Mouse (Mus musculus): Measurements from ENCODE around the gene Igfbp3. TPM values are rescaled to one million over a fixed set of nuclear protein-coding genes. Genes with fewer than 3 reads are reported as not detected.
A peak's percentile ranks its signal among the peaks of the same experiment; 100 is the strongest.
"Not testable (repeated sequence)": the region's sequence is repeated elsewhere in the genome, so short reads cannot be mapped to it uniquely, and the experiment has no call there.

The Igfbp3 gene
- polyA plus RNA-seq, 1 experiment from 2014 or later = 126 TPM

DNA sequence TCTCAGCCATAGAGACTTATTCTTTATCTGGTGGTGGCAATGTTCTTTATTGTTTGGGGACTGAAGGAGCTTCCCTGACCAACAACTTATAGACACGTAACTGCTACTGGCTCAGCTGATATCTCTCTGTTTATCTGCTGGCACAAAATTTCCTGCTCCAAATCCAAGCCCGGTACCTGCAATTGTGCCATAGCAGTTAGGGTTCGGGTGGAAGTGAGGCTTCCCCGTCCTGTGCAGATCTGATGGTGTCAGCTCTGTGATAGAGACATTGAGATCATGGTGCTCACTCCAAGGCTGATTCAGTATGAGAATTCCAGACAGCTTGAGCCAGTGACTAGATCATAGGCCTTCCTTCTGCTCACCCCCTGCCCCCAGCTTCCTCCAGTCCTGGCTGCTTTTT is 18.2 kb upstream of the Igfbp3 start:
- Histone ChIP-seq H3K27me3 (no peaks in the 10 kb centered on the region), H3K4me1 (replicated peaks) (peaks cover 6% of the 10 kb centered on the region), H3K4me3 (replicated peaks) (no peak overlapping the region), H3K4me2 (no peak overlapping the region), H3K9me3 (no peaks in the 10 kb centered on the region), H3K36me3 (no peaks in the 10 kb centered on the region), H3K9ac (replicated peaks) (no peak overlapping the region), H3K27ac (no peak overlapping the region)
- no peak for ATAC-seq (ENCODE audit: insufficient number of reproducible peaks, insufficient read depth, low FRiP score, low TSS enrichment, low read depth)
- 93% methylated on average over 4 of the region's 4 CpGs for WGBS

DNA sequence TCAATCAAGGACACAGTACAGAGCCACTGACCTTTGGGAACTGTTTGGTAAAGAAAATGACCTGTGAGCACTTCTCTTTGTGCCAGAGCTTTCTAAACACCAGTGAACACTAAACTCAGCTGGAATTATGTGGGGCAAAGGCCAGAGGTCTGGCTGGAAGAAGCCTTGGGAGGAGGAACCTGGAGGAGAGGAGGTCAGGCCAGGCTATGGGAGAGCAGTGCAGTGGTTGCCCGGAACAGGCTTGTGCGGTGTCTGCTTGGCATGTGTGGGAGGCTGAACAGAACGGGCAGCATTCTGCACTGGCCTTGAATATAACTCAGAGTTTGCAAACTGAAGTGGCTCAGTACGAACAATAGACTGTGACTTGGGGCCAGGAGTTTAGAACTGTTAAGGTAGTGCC is 16.3 kb upstream of the Igfbp3 start:
- H3K9ac ChIP-seq (replicated peaks) = no peak overlapping the region
- no peak for ATAC-seq (ENCODE audit: insufficient number of reproducible peaks, insufficient read depth, low FRiP score, low TSS enrichment, low read depth)
- H3K4me2 ChIP-seq = no peak overlapping the region
- no peak overlapping the region for H3K27ac ChIP-seq
- no peaks in the 10 kb centered on the region for H3K9me3 ChIP-seq
- H3K36me3 ChIP-seq = no peaks in the 10 kb centered on the region
- WGBS = 79% methylated on average over 4 of the region's 4 CpGs
- H3K27me3 ChIP-seq = no peaks in the 10 kb centered on the region
- H3K4me3 ChIP-seq (replicated peaks) = no peak overlapping the region
- peaks cover 14% of the 10 kb centered on the region for H3K4me1 ChIP-seq (replicated peaks)

DNA sequence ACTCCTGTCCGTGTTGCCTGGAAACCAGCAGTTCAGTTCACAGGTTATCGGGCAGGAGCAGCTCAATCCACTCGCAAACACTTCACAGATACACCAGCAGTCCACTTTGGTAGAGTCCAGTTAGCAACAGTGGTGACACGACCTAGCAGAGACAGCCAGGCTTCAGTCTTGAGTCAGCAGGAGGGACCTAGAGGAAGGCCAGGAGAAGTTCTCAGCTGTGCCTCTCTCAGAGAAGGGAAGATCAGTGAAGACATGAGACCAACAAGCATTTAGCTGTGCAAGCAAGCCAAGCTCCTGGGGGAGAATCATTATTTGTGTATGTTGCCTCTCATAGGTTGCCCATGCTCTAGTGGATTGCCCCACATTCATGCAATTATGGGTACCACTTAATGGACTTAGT is 14.4 kb upstream of the Igfbp3 start:
- WGBS = 82% methylated on average over 4 of the region's 4 CpGs
- no peaks in the 10 kb centered on the region for H3K27me3 ChIP-seq
- H3K9me3 ChIP-seq = no peaks in the 10 kb centered on the region
- H3K4me2 ChIP-seq = no peak overlapping the region
- H3K4me1 ChIP-seq (replicated peaks) = peaks cover 14% of the 10 kb centered on the region
- H3K36me3 ChIP-seq = no peaks in the 10 kb centered on the region
- no peak overlapping the region for H3K9ac ChIP-seq (replicated peaks)
- no peak overlapping the region for H3K4me3 ChIP-seq (replicated peaks)
- ATAC-seq (ENCODE audit: insufficient number of reproducible peaks, insufficient read depth, low FRiP score, low TSS enrichment, low read depth) = no peak
- no peak overlapping the region for H3K27ac ChIP-seq

DNA sequence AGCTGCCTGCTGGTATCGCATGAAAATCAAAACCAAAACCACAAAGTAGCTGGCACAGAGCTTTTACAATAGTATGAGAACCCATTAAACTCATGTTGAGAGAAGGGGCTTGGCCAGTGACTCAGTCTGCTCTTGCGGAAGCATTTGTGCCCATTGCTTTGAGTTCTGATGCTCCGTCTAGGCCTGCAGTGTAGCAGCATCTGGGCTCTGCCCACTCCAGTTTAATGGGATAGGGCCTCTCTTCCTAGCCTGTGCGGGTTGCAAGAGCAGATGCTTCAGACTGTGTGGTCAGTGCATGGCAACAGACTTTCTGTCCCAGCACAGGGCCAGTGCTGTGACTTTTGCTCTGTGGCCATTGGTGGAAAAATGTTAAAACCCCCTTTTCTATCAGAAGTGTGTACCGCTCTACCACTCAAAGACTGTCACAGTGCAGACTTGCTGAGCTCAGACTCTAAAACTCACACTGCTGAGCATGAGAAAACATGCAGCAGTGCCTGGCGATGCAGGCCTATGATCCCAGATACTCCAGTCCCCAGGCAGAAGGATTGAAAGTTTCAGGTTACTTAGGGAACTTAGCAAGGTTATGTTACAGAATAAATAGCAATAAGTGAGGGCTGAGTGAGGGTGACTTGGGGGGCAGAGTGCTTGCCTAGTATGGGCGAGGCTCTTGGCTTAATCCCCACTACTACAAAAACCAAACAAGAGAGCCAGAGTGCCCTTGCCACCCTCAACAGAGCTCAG is 13.3 kb upstream of the Igfbp3 start:
- WGBS = 73% methylated on average over 7 of the region's 7 CpGs
- peak; percentile 74 for ATAC-seq (ENCODE audit: insufficient number of reproducible peaks, insufficient read depth, low FRiP score, low TSS enrichment, low read depth)
- Histone ChIP-seq H3K36me3 (no peaks in the 10 kb centered on the region), H3K4me2 (no peak overlapping the region), H3K27me3 (no peaks in the 10 kb centered on the region), H3K27ac (peak overlapping the region; percentile 74), H3K9ac (replicated peaks) (no peak overlapping the region), H3K9me3 (no peaks in the 10 kb centered on the region), H3K4me3 (replicated peaks) (no peak overlapping the region), H3K4me1 (replicated peaks) (peaks cover 14% of the 10 kb centered on the region)

DNA sequence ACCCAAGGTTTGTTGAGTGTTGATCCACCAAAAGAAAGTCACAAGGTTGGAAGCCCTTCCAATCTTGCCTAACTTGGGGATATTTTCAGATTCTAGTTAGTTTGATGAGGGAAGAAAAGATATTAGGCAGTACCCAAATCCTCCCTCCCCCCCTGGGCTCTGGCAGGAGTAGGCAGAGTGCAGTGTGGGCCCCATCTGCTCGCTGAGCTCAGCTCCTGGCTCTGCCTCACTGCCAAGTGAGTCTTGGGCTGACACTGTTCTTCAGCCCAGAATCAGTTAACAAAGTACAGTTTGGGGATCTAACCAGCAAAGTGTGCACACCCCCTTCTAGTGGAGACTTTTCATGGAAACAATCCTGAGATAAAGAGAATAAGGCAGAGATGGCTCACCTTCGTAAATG is 12.5 kb upstream of the Igfbp3 start:
- no peak for ATAC-seq (ENCODE audit: insufficient number of reproducible peaks, insufficient read depth, low FRiP score, low TSS enrichment, low read depth)
- Histone ChIP-seq H3K36me3 (no peaks in the 10 kb centered on the region), H3K4me2 (no peak overlapping the region), H3K4me3 (replicated peaks) (no peak overlapping the region), H3K27me3 (no peaks in the 10 kb centered on the region), H3K9ac (replicated peaks) (no peak overlapping the region), H3K4me1 (replicated peaks) (peaks cover 14% of the 10 kb centered on the region), H3K27ac (peak overlapping the region; percentile 74), H3K9me3 (no peaks in the 10 kb centered on the region)
- 82% methylated on average over 2 of the region's 2 CpGs for WGBS

DNA sequence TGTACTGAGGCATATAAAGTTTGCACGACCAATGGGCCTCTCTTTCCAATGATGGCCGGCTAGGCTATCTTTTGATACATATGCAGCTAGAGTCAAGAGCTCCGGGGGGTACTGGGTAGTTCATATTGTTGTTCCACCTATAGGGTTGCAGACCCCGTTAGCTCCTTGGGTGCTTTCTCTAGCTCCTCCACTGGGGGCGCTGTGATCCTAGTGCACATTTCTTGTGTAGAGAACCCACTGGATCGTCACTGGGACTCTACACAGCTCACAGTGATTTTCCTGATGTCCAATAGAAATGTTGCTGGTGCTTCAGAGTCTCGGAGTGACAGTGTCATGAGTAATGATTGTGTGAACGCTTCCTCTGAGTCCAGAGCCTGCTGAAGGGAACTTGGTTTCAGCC is 8.1 kb upstream of the Igfbp3 start:
- H3K27ac ChIP-seq; H3K27me3 ChIP-seq; H3K4me3 ChIP-seq (replicated peaks); H3K36me3 ChIP-seq; H3K9me3 ChIP-seq; H3K9ac ChIP-seq (replicated peaks); ATAC-seq (ENCODE audit: insufficient number of reproducible peaks, insufficient read depth, low FRiP score, low TSS enrichment, low read depth); H3K4me1 ChIP-seq (replicated peaks); H3K4me2 ChIP-seq: not testable (repeated sequence)
- 78% methylated on average over 8 of the region's 8 CpGs for WGBS

DNA sequence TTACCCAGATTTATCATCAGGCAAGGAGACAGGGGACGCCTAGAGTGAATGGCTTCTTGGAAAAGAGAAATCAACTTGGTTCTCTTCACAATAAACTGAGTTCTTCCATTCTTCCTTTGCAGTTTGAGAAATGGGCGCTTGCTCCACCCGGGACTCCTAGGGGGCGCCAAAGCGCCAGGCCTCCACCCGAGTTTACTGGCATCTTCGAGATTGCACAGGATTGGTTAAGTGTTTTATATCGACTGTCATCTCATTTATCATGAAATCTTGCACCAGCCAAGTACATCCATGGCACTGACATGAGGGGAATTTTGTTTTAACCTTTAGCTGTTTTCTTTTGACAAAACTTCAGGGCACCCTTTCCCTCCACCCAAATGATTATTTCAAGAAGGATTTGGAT is 2.0 kb upstream of the Igfbp3 start:
- H3K4me2 ChIP-seq = no peak overlapping the region
- H3K36me3 ChIP-seq = no peaks in the 10 kb centered on the region
- H3K27ac ChIP-seq = no peak overlapping the region
- no peak for ATAC-seq (ENCODE audit: insufficient number of reproducible peaks, insufficient read depth, low FRiP score, low TSS enrichment, low read depth)
- WGBS = 11% methylated on average over 8 of the region's 8 CpGs
- H3K9me3 ChIP-seq = no peaks in the 10 kb centered on the region
- no peak overlapping the region for H3K9ac ChIP-seq (replicated peaks)
- no peak overlapping the region for H3K4me3 ChIP-seq (replicated peaks)
- H3K27me3 ChIP-seq = peaks cover 43% of the 10 kb centered on the region
- peaks cover 29% of the 10 kb centered on the region for H3K4me1 ChIP-seq (replicated peaks)

DNA sequence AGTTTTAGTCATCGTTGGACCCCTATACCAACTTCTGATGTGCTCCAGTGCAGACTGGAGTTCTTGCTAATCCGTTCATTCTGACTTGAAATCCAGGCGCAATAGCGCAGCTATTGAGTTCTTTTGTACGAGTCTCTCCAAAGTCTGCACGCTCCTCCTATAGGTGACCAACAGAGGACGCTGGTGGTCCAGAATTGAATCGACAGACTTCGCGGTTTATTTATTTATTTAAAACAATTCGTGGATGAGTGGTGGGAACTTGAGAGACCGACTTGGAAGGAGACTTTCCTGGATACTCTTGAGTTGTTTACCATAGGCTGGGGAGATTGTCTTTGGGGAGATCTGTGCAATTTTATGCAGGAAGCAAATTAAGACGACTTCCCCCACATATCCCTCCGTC is 1.0 kb upstream of the Igfbp3 start:
- WGBS = 8% methylated on average over 14 of the region's 14 CpGs

DNA sequence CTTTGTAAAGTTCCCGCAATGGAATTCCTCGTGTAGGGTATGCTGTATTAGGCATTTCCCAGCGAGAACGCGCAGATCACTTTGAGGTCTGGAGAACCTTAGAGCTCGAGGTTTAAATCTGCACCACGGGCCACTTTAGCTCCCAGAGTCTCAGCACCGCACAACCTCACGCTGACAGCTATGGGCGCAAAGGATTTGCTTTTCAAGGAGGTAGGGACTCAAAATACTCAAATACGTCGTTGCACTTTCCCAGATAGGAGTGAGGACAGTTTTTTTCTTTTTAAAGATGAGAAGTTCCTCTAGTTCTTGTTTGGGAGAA is 578 bp upstream of the Igfbp3 start:
- Histone ChIP-seq H3K4me2 (peak overlapping the region; percentile 90), H3K9ac (replicated peaks) (0 out of 2 replicates have a peak overlapping the region, but pooled peaks have one; percentile 66), H3K27me3 (peaks cover 43% of the 10 kb centered on the region), H3K27ac (no peak overlapping the region), H3K4me3 (replicated peaks) (peak overlapping the region; percentile 70), H3K4me1 (replicated peaks) (peaks cover 35% of the 10 kb centered on the region), H3K36me3 (peaks cover 7% of the 10 kb centered on the region; the same call in 1 of the 2 replicates), H3K9me3 (no peaks in the 10 kb centered on the region)
- ATAC-seq (ENCODE audit: insufficient number of reproducible peaks, insufficient read depth, low FRiP score, low TSS enrichment, low read depth) = no peak
- WGBS = 1% methylated on average over 12 of the region's 12 CpGs

More for the DNA sequence above, 1.0 kb upstream of the Igfbp3 start:
- Histone ChIP-seq H3K4me1 (replicated peaks) (peaks cover 35% of the 10 kb centered on the region), H3K27me3 (peaks cover 43% of the 10 kb centered on the region), H3K9me3 (no peaks in the 10 kb centered on the region), H3K27ac (no peak overlapping the region), H3K9ac (replicated peaks) (no peak overlapping the region), H3K4me3 (replicated peaks) (peak overlapping the region; percentile 70), H3K36me3 (peaks cover 2% of the 10 kb centered on the region; the same call in 1 of the 2 replicates), H3K4me2 (peak overlapping the region; percentile 90)
- ATAC-seq (ENCODE audit: insufficient number of reproducible peaks, insufficient read depth, low FRiP score, low TSS enrichment, low read depth) = no peak

DNA sequence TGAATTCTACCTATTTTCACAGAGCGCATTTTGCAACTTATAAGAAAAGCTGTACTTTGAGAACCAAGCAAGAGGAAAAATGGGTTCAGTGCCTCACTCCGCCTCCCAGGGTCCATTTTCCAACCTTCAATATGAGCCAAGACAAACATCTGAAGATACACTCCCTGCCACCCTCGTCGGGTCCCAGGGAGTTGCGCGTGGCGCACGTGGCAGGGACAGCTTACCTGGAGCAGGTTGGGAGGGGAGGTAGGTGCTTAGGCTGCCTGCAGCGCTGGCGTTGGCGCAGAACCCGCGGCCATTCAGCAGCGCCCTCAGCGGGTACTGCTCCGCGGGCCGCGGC is 592 bp downstream of the Igfbp3 start:
- peak overlapping the region; percentile 70 for H3K4me3 ChIP-seq (replicated peaks)
- peaks cover 43% of the 10 kb centered on the region for H3K27me3 ChIP-seq
- peak overlapping the region; percentile 90 for H3K4me2 ChIP-seq
- no peaks in the 10 kb centered on the region for H3K9me3 ChIP-seq
- H3K27ac ChIP-seq = peak overlapping the region; percentile 73
- peak overlapping the region; percentile 66 for H3K9ac ChIP-seq (replicated peaks)
- peaks cover 35% of the 10 kb centered on the region for H3K4me1 ChIP-seq (replicated peaks)
- no peak; the same call in 1 of the 2 replicates for ATAC-seq (ENCODE audit: insufficient number of reproducible peaks, insufficient read depth, low FRiP score, low TSS enrichment, low read depth)
- peaks cover 18% of the 10 kb centered on the region; the same call in 1 of the 2 replicates for H3K36me3 ChIP-seq
- WGBS = 2% methylated on average over 19 of the region's 19 CpGs

DNA sequence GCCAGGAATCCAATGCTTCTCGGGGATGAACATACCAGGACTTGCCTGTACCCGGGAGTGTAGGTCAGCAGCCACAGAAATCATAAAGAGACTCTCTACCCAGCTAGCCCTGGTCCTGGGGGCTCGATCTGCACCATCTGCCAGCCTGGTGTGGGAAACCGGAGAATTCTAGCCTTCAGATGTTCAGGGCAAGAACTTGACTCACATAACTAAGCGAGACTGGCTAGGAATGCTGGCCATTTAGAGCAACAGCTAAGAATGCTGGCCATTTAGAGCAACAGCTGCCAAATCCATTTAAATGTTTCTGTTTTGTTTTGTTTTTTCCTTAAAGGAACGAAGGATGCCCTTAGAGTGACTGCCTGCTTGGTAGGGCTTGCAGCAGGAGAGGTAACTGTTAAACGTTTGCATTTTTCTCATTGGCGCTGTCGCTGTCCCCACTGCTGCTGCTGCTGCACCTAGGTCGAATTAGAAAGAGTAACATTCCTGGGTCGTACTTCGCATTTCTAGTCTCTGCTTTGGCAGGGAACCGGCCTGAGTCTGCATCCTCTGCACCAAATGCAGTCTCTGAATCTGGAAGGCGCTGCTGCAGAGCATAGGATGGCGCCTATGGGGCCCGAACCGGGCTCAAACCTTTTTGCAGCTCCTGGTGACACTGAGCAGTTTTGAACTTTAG is 1.5 kb downstream of the Igfbp3 start:
- ATAC-seq (ENCODE audit: insufficient number of reproducible peaks, insufficient read depth, low FRiP score, low TSS enrichment, low read depth) = no peak
- H3K9ac ChIP-seq (replicated peaks) = peak overlapping the region; percentile 66
- H3K4me3 ChIP-seq (replicated peaks) = peak overlapping the region; percentile 70
- H3K36me3 ChIP-seq = peaks cover 21% of the 10 kb centered on the region; the same call in 1 of the 2 replicates
- peaks cover 43% of the 10 kb centered on the region for H3K27me3 ChIP-seq
- peak overlapping the region; percentile 90 for H3K4me2 ChIP-seq
- H3K4me1 ChIP-seq (replicated peaks) = peaks cover 35% of the 10 kb centered on the region
- H3K9me3 ChIP-seq = no peaks in the 10 kb centered on the region
- WGBS = 12% methylated on average over 17 of the region's 17 CpGs
- H3K27ac ChIP-seq = peak overlapping the region; percentile 64; the same call in 1 of the 2 replicates

Measured in limb, embryonic 12.5 days (tissue).